In the genomic region with DNA sequence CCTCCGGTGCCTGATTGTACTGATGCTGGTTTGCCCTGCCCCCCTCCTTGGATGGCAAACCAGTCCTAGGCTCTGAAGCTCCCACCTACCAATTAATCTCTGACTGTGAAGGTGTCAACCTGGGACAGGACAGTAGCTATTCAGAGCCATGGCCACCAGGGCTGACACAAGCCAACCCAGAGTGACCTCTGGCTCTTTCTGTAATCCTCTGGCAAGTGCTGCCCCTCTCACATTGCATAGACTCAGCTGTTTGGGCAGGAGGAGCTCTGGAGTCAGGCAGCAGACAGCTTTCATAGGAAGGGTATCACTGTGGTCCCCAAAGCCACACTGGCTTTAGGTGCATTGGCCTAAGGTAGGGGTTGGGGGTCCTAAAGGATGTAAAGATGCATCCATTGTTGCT, we compare ENCODE assay signal across 20 mouse cellular contexts. TPM values are rescaled to one million over a fixed set of nuclear protein-coding genes. Genes with fewer than 3 reads are reported as not detected.
DNase-seq lines count a peak whose midpoint lies in the region; ATAC-seq and TF ChIP-seq lines count a peak whose summit lies in the region.
"Had no signal": no experiment of that assay in that cellular context is flagged by ENCODE, and none has a peak within 500 bp of the region (broad histone marks: within the 10 kb centered on the region; RNA-seq: fewer than 3 reads in every experiment).

No protein-coding gene starts in this region.

- TF ChIP-seq POLR2A in testis, adult 2 months (IDR thresholded peaks at IDR 0.05; ENCODE audit: control insufficient read depth, low read depth, low read length): no peak

- H3K4me2 ChIP-seq in embryonic facial prominence, embryonic 14.5 days (ENCODE audit: low read depth, low read length): no peak overlapping the region
- H3K4me2 ChIP-seq: embryonic facial prominence, embryonic 13.5 days; heart, embryonic 12.5 days; hindbrain, embryonic 15.5 days had no signal

- H3K4me1 ChIP-seq in embryonic facial prominence, embryonic 14.5 days (ENCODE audit: control insufficient read depth, insufficient read depth, low read length): no peaks in the 10 kb centered on the region
- H3K4me1 ChIP-seq in embryonic facial prominence, embryonic 10.5 days: peaks cover 7% of the 10 kb centered on the region
- H3K4me1 ChIP-seq in testis, adult 2 months (ENCODE audit: control insufficient read depth, insufficient read depth, low read length): no peaks in the 10 kb centered on the region; the same call in 1 of the 2 replicates
- H3K4me1 ChIP-seq: embryonic facial prominence, embryonic 13.5 days; hindbrain, embryonic 15.5 days had no signal

- no peak overlapping the region for H3K9ac ChIP-seq in embryonic facial prominence, embryonic 14.5 days (ENCODE audit: low read depth, low read length)
- H3K9ac ChIP-seq: embryonic facial prominence, embryonic 13.5 days; heart, embryonic 12.5 days; hindbrain, embryonic 15.5 days had no signal

- no peak overlapping the region for H3K27ac ChIP-seq in embryonic facial prominence, embryonic 14.5 days (replicated peaks; ENCODE audit: low read depth, low read length)
- no peak overlapping the region for H3K27ac ChIP-seq in embryonic facial prominence, embryonic 10.5 days (replicated peaks)
- H3K27ac ChIP-seq in testis, adult 2 months (ENCODE audit: control insufficient read depth, insufficient read depth, low read depth, low read length): peak overlapping the region; percentile 41
- H3K27ac ChIP-seq: embryonic facial prominence, embryonic 13.5 days; hindbrain, embryonic 15.5 days had no signal

- no peaks in the 10 kb centered on the region for H3K36me3 ChIP-seq in embryonic facial prominence, embryonic 14.5 days (ENCODE audit: control insufficient read depth, insufficient read depth, low read length)
- H3K36me3 ChIP-seq in embryonic facial prominence, embryonic 10.5 days (replicated peaks): no peaks in the 10 kb centered on the region
- no peaks in the 10 kb centered on the region for H3K36me3 ChIP-seq in testis, adult 2 months (ENCODE audit: control insufficient read depth, insufficient read depth, low read length)
- H3K36me3 ChIP-seq: embryonic facial prominence, embryonic 13.5 days; G1E; heart, embryonic 12.5 days; hindbrain, embryonic 15.5 days had no signal

- DNase-seq in embryonic facial prominence, embryonic 14.5 days (ENCODE audit: low spot score): no peak
- DNase-seq in embryonic facial prominence, embryonic 10.5 days (ENCODE audit: low spot score): no peak
- DNase-seq in testis, postnatal 10 days (ENCODE audit: low spot score): no peak
- DNase-seq in gastrocnemius, postnatal 36 days: peak; percentile 41 to 47
- no peak for DNase-seq in urinary bladder, postnatal 4 days (ENCODE audit: low spot score in 2 of 2)
- no peak for DNase-seq in c-Kit-positive CD71-positive TER-119-positive erythroid progenitor cells, embryonic 14.5 days (ENCODE audit: low spot score)
- DNase-seq: adrenal gland, postnatal 10 days; B cell, adult 2 months; cerebellum, adult 11-12 months; cerebellum, adult 9-10 months; cerebellum, postnatal 25 days; heart, postnatal 36 days had no signal

- no peak for TF ChIP-seq CTCF in testis, adult 2 months (IDR thresholded peaks at IDR 0.05; ENCODE audit: control insufficient read depth, insufficient read depth, insufficient replicate concordance, low read depth, low read length)

- intact Hi-C loops in gastrocnemius, postnatal 36 days (cut with DNase I): no loop called here

- peak; percentile 48; the same call in 1 of the 2 replicates for ATAC-seq in embryonic facial prominence, embryonic 14.5 days (ENCODE audit: low read depth)
- ATAC-seq: CD4-positive, CD25-positive, alpha-beta regulatory T cell, adult 4 months; forebrain, embryonic 14.5 days; intestine, postnatal 0 days had no signal

- no peaks in the 10 kb centered on the region for H3K27me3 ChIP-seq in embryonic facial prominence, embryonic 14.5 days (replicated peaks; ENCODE audit: control insufficient read depth, insufficient read depth, low read length)
- no peaks in the 10 kb centered on the region for H3K27me3 ChIP-seq in embryonic facial prominence, embryonic 10.5 days (replicated peaks; ENCODE audit: low read depth, poor library complexity, severe bottlenecking)
- no peaks in the 10 kb centered on the region for H3K27me3 ChIP-seq in testis, adult 2 months (ENCODE audit: control insufficient read depth, insufficient read depth, low read length)
- H3K27me3 ChIP-seq: embryonic facial prominence, embryonic 13.5 days; heart, embryonic 12.5 days; hindbrain, embryonic 15.5 days had no signal

- 83% methylated on average over 1 of the region's 1 CpGs for WGBS in embryonic facial prominence, embryonic 14.5 days
- WGBS in embryonic facial prominence, embryonic 10.5 days: 86% methylated on average over 1 of the region's 1 CpGs

- no peak overlapping the region for H3K4me3 ChIP-seq in embryonic facial prominence, embryonic 14.5 days (ENCODE audit: low read depth, low read length)
- H3K4me3 ChIP-seq in embryonic facial prominence, embryonic 10.5 days: no peak overlapping the region
- no peak overlapping the region for H3K4me3 ChIP-seq in testis, adult 2 months (ENCODE audit: control insufficient read depth, low read depth, low read length)
- H3K4me3 ChIP-seq: embryonic facial prominence, embryonic 13.5 days; heart, embryonic 12.5 days; hindbrain, embryonic 15.5 days had no signal

- H3K9me3 ChIP-seq in embryonic facial prominence, embryonic 14.5 days (ENCODE audit: control insufficient read depth, low read length): peaks cover 12% of the 10 kb centered on the region; the same call in 1 of the 2 replicates
- peaks cover 10% of the 10 kb centered on the region; the same call in 1 of the 2 replicates for H3K9me3 ChIP-seq in embryonic facial prominence, embryonic 10.5 days
- H3K9me3 ChIP-seq: hindbrain, embryonic 15.5 days had no signal

RNA-seq across cellular contexts. Expression of gene Col13a1, which starts 59.7 kb away (rescaled TPM):
- 7.5 and 8.7 TPM in 2 replicates for polyA plus RNA-seq in embryonic facial prominence, embryonic 14.5 days (2014; fragmentation: Nextera tagmentation; extraction: Ambion mirVana)
- polyA plus RNA-seq in embryonic facial prominence, embryonic 10.5 days (2016; fragmentation: Nextera tagmentation; extraction: Ambion mirVana): 6.0 and 6.1 TPM in 2 replicates
- polyA plus RNA-seq in testis, adult 2 months (2012; rRNA removed): 0.43 and 0.48 TPM in 2 replicates
- total RNA-seq in gastrocnemius, postnatal 36 days (2021): 1 to 10 TPM; 1.0 to 1.3 TPM
- polyA plus RNA-seq: CD4-positive, CD25-positive, alpha-beta regulatory T cell, adult 4 months; G1E had no signal

Comparison
In these comparisons a context has a peak if more than half of its experiments do, and no peak if none do; other contexts are left out.
1. DNase-seq: peak in gastrocnemius, postnatal 36 days (2 of 2); none in embryonic facial prominence, embryonic 14.5 days (single experiment), embryonic facial prominence, embryonic 10.5 days (single experiment), testis, postnatal 10 days (single experiment), urinary bladder, postnatal 4 days (0 of 2) and c-Kit-positive CD71-positive TER-119-positive erythroid progenitor cells, embryonic 14.5 days (single experiment).